Mouse (Mus musculus) liver, embryonic 15.5 days (tissue): Measurements from ENCODE around the gene Vps35l. TPM values are rescaled to one million over a fixed set of nuclear protein-coding genes. Genes with fewer than 3 reads are reported as not detected.
A peak's percentile ranks its signal among the peaks of the same experiment; 100 is the strongest.

Experiments used
- ATAC-seq: fragments of 200-750 bp; cut with Nextera tagmentation; 2 replicates; pipeline ENCODE4 v1.8.0; 2017; ENCODE audit warnings: moderate number of reproducible peaks, mild to moderate bottlenecking, moderate library complexity; ENCODE audit not compliant: insufficient read depth
- H3K27ac ChIP-seq: fragments of 300-500 bp; sonication (generic); replicated peaks from 2 replicates; pipeline ENCODE4 v1.5.1; 2015; ENCODE audit warnings: mild to moderate bottlenecking, inconsistent platforms
- H3K27me3 ChIP-seq: fragments of 300-500 bp; sonication (generic); 2 replicates; pipeline ENCODE4 v1.6.1; 2015; ENCODE audit warnings: mild to moderate bottlenecking, inconsistent platforms
- H3K36me3 ChIP-seq: fragments of 300-500 bp; sonication (generic); replicated peaks from 2 replicates; pipeline ENCODE4 v1.6.1; 2015; ENCODE audit warnings: moderate library complexity, mild to moderate bottlenecking, inconsistent platforms
- H3K4me1 ChIP-seq: fragments of 300-500 bp; sonication (generic); replicated peaks from 2 replicates; pipeline ENCODE4 v1.6.1; 2015; ENCODE audit warnings: inconsistent platforms
- H3K4me2 ChIP-seq: fragments of 300-500 bp; sonication (generic); 2 replicates; pipeline ENCODE4 v1.6.1; 2015; ENCODE audit warnings: moderate library complexity, mild to moderate bottlenecking, inconsistent platforms
- H3K4me3 ChIP-seq: fragments of 300-500 bp; sonication (generic); replicated peaks from 2 replicates; pipeline ENCODE4 v1.5.1; 2015; ENCODE audit warnings: mild to moderate bottlenecking, inconsistent platforms
- H3K9ac ChIP-seq: fragments of 300-500 bp; sonication (generic); 2 replicates; pipeline ENCODE4 v1.6.1; 2015; ENCODE audit warnings: moderate library complexity, mild to moderate bottlenecking, inconsistent platforms
- H3K9me3 ChIP-seq: fragments of 300-500 bp; sonication (generic); replicated peaks from 2 replicates; pipeline ENCODE4 v1.6.1; 2016; ENCODE audit warnings: inconsistent platforms
- WGBS: fragments of 180-500 bp; shearing (Covaris S2); methylation state at CpG from one replicate; pipeline ENCODE4 v1.1.7; 2015; ENCODE audit warnings: mixed read lengths; ENCODE audit not compliant: insufficient replicate concordance; 5-methylcytosine and 5-hydroxymethylcytosine counted together
- polyA plus RNA-seq: library from polyadenylated mRNA; unstranded; fragments of >200 nt; fragmentation: Nextera tagmentation; extraction: Ambion mirVana; gene quantifications from 2 replicates; pipeline ENCODE4 v1.2.1, GENCODE M21; 2015

Vps35l gene
- polyA plus RNA-seq: 32.9 and 34.0 TPM in 2 replicates

- Histone ChIP-seq H3K27me3 (no peaks in the 10 kb centered on the region), H3K4me3 (peak within 1 kb of the TSS; percentile 85), H3K4me1 (peaks cover 30% of the 10 kb centered on the region), H3K36me3 (peaks cover 17% of the 10 kb centered on the region), H3K9ac (peak within 1 kb of the TSS; percentile 72), H3K4me2 (peak within 1 kb of the TSS; percentile 85), H3K27ac (peak within 1 kb of the TSS; percentile 79), H3K9me3 (no peaks in the 10 kb centered on the region)
- 2% methylated on average over 16 of the region's 16 CpGs for WGBS
- ATAC-seq: peak; percentile 82
Observed at GRCm38 (mm10) chr7:118739975-118740531, at the start of gene Vps35l. Vps35l (plus strand) TSS chr7:118740226.

DNA sequence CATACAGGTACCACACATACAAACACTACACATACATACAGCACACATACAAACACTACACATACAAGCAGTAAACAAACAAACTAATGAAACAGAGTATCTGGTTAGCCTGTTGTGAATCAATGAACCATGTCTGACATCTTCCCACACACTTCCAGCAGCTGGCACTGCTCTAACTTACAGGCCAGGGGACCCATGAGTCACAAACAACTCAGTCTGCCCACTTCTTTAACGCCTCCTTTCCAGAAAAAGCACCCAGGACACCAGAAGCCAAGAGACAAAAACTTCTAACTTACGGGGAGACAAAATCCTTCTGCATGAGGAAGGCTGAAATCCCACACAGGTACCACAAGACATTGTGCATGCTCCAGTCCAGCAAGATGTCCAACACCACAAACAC is 48.7 kb upstream of the Vps35l start:
- Histone ChIP-seq H3K4me1 (no peaks in the 10 kb centered on the region), H3K4me3 (no peak overlapping the region), H3K27me3 (no peaks in the 10 kb centered on the region), H3K4me2 (no peak overlapping the region), H3K27ac (no peak overlapping the region), H3K9ac (no peak overlapping the region), H3K36me3 (peaks cover 88% of the 10 kb centered on the region), H3K9me3 (no peaks in the 10 kb centered on the region)
- ATAC-seq: no peak
- WGBS: 76% methylated on average over 2 of the region's 2 CpGs

DNA sequence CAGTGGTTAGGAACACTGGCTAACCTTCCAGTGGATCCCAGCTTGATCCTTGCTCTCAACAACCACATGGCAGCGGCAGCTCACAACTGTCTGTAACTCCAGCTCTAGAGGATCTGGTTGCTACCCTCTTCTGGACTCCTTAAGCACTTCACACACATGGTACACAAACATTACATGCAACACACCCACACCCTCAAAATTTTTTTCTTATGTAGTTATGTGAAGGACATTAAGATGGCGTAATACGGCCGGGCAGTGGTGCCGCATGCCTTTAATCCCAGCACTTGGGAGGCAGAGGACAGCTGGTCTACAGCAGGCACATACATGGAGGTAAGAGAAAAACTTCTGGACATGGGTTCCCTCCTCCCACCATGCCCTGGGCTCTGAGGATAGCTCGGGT is 43.9 kb upstream of the Vps35l start:
- Histone ChIP-seq H3K27me3 (no peaks in the 10 kb centered on the region), H3K4me2 (no peak overlapping the region), H3K27ac (no peak overlapping the region), H3K9me3 (no peaks in the 10 kb centered on the region), H3K4me3 (no peak overlapping the region), H3K4me1 (peaks cover 13% of the 10 kb centered on the region), H3K36me3 (peaks cover 83% of the 10 kb centered on the region), H3K9ac (no peak overlapping the region)
- no peak for ATAC-seq
- WGBS: 91% methylated on average over 6 of the region's 6 CpGs

GRCm38 (mm10) chr7:118697168-118697567 is 42.9 kb upstream of the Vps35l start:
- Histone ChIP-seq H3K9ac (no peak overlapping the region), H3K36me3 (peaks cover 80% of the 10 kb centered on the region), H3K27ac (no peak overlapping the region), H3K9me3 (no peaks in the 10 kb centered on the region), H3K27me3 (no peaks in the 10 kb centered on the region), H3K4me1 (peaks cover 19% of the 10 kb centered on the region), H3K4me3 (no peak overlapping the region), H3K4me2 (no peak overlapping the region)
- 59% methylated on average over 4 of the region's 4 CpGs for WGBS
- ATAC-seq: no peak

DNA sequence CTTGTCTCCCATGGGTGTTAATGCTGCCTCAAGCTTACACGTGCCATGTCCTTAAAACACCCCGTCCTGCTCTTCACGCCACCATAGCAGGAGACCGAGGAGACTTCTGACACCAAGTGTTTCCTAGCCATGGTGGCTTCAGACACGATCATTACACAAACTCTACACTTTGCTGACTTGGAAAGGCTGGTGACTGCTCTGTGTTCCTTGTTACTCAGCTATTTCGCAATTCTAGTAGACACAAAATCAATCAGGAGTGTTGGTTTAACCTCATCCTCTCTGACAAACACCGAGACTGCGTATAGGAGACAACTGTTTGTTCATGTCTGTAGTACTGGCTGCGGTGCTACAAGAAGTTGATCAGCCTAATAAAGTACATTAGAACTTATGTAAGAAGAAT is 41.1 kb upstream of the Vps35l start:
- Histone ChIP-seq H3K4me1 (peaks cover 37% of the 10 kb centered on the region), H3K27ac (no peak overlapping the region), H3K36me3 (peaks cover 69% of the 10 kb centered on the region), H3K9me3 (no peaks in the 10 kb centered on the region), H3K9ac (no peak overlapping the region), H3K27me3 (no peaks in the 10 kb centered on the region), H3K4me2 (peak overlapping the region; percentile 23), H3K4me3 (no peak overlapping the region)
- 76% methylated on average over 9 of the region's 9 CpGs for WGBS
- ATAC-seq: 0 out of 2 replicates have a peak, but pooled peaks have one; percentile 26

- Histone ChIP-seq H3K27ac (peak overlapping the region; percentile 92; the same call in 1 of the 2 replicates), H3K4me3 (peak overlapping the region; percentile 94; the same call in 1 of the 2 replicates), H3K4me2 (peak overlapping the region; percentile 91), H3K4me1 (peaks cover 65% of the 10 kb centered on the region), H3K27me3 (no peaks in the 10 kb centered on the region), H3K9me3 (no peaks in the 10 kb centered on the region), H3K36me3 (peaks cover 29% of the 10 kb centered on the region), H3K9ac (no peak overlapping the region)
- WGBS: 80% methylated on average over 15 of the region's 15 CpGs
- no peak for ATAC-seq
Observed at GRCm38 (mm10) chr7:118703144-118703561, 36.9 kb upstream of the Vps35l start.

DNA sequence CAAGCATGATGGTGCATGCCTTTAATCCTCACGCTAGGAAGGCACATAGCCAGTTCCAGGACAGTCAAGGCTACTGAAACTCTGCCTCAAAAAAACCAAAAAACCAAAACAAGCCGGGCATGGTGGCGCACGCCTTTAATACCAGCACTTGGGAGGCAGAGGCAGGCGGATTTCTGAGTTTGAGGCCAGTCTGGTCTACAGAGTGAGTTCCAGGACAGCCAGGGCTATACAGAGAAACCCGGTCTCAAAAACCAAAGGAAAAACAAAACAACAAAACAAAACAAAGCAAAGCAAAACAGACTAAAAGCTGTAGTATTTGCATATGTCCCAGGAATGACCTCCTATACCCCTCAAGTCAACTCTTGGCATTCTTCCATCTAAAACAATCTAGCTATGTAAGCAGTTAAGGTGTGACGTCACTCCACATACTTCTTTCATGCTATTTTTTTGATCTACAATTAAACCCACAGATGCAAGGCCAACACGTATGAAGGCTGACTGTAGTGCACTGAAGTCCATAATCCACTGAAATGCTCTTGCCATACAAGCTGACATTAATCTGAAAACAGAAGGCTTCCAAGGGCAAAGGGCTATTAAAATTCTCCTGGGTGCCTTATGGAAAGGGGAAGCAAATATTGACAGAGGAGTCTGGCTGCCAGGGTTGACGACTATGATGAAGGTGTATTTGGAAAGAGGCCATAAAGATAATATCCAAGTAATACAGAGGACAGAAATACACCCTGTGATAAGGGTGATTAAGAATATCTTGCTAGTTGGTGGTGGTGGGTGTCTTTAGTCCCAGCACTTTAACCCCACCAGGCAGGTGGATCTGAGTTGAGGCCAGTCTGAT is 35.8 kb upstream of the Vps35l start:
- Histone ChIP-seq H3K4me3 (peak overlapping the region; percentile 94), H3K4me2 (peak overlapping the region; percentile 91), H3K4me1 (peaks cover 57% of the 10 kb centered on the region), H3K9me3 (no peaks in the 10 kb centered on the region), H3K36me3 (peaks cover 18% of the 10 kb centered on the region), H3K27me3 (no peaks in the 10 kb centered on the region), H3K9ac (peak overlapping the region; percentile 91), H3K27ac (peak overlapping the region; percentile 92)
- 63% methylated on average over 9 of the region's 9 CpGs for WGBS
- ATAC-seq: 0 out of 2 replicates have a peak, but pooled peaks have one; percentile 7

DNA sequence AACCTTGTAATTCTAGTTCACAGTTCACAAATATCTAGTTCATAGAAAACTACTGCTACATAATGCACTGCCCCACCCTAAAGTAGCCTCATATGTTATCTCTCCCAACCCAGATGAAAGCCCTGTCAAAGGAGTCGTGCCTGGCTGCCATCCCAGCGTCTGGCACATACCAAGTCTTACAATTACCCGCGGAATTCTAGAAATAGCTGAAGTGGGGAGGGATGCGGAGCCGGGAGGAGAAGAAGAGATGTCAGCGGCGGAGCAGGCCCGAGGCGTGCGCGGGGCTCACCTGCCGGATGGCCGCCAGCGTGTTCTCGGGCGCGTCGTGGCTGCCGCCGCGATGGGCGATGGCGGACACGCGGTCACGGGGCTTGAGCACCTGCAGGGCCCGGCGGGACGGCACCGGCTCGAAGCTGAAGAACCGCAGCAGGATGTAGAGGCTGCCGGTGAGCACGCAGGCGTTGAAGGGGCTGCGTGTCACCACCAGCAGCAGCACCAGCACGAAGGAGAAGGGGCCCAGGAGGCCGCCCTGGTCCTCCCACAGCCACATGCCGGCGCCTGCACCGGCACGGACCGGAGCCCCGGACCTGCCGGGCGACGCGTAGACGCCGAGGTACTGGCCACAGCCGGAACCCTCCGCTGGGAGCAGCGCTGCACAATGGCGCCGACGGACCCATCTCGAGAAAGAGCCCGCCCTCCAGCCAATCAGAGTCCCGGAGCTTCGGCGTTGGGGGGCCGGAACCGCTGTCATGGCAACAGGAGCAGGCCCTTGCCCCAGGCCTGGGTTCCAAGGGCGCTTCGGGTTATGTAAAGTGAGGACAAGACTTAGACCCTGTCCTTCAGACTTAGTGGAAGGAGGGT is 34.7 kb upstream of the Vps35l start, which contains the start of gene Gde1:
Gene Gde1, minus strand, starts transcription at position 678 of the 861 bp plus-strand sequence.
- Histone ChIP-seq H3K36me3 (peaks cover 14% of the 10 kb centered on the region), H3K9me3 (no peaks in the 10 kb centered on the region), H3K27ac (peak within 1 kb of the TSS; percentile 92), H3K4me1 (peaks cover 53% of the 10 kb centered on the region), H3K4me2 (peak within 1 kb of the TSS; percentile 91), H3K27me3 (no peaks in the 10 kb centered on the region), H3K4me3 (peak within 1 kb of the TSS; percentile 94), H3K9ac (peak within 1 kb of the TSS; percentile 91)
- peak; percentile 86 for ATAC-seq
- WGBS: under 1% methylated on average over 66 of the region's 66 CpGs

DNA sequence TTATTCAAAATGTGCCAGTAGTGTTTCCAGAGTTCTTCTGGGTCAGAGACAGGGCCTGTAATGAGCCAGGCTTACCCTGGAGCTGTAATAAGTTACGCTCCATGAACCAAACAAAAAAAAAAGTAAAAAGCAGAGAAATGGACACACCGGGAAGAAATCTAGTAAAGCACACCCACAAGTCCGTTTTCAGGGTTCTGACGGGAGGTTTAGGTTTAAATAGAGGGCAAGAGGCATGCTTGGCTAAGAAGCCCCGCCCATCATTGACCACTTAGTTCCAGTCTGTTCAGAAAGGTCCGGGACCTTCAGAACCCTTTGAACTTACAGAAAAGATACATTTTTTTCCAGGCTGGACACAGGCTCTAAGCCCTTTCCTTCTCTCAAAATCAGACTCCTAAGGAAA is 34.0 kb upstream of the Vps35l start:
- Histone ChIP-seq H3K27ac (peak overlapping the region; percentile 92; the same call in 1 of the 2 replicates), H3K4me3 (peak overlapping the region; percentile 94), H3K27me3 (no peaks in the 10 kb centered on the region), H3K4me2 (peak overlapping the region; percentile 91), H3K4me1 (peaks cover 53% of the 10 kb centered on the region), H3K9me3 (no peaks in the 10 kb centered on the region), H3K36me3 (peaks cover 11% of the 10 kb centered on the region; the same call in 1 of the 2 replicates), H3K9ac (peak overlapping the region; percentile 91; the same call in 1 of the 2 replicates)
- no peak for ATAC-seq
- 42% methylated on average over 6 of the region's 6 CpGs for WGBS

DNA sequence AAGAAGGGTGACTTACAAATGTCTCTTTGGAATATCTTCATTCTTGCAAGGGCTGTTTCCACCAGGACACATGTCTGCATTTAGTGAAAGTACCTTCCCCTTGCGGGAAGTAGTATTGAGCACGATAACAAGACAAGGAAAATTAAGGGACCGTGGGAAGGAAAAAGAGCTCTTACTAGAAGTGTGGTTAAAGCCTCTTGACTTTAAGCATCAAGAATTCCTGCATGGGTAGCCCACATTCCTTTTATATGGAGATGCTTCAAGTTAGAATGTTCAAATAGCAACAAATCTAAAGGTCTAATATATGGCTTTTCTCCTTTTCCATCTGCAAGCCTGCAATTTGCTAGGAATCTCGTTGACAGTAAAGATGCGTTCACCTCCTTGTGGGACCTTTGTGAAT is 33.5 kb upstream of the Vps35l start:
- H3K9ac ChIP-seq: no peak overlapping the region
- peaks cover 11% of the 10 kb centered on the region; the same call in 1 of the 2 replicates for H3K36me3 ChIP-seq
- H3K4me3 ChIP-seq: no peak overlapping the region
- 78% methylated on average over 5 of the region's 5 CpGs for WGBS
- H3K4me1 ChIP-seq: peaks cover 53% of the 10 kb centered on the region
- H3K4me2 ChIP-seq: no peak overlapping the region
- no peaks in the 10 kb centered on the region for H3K27me3 ChIP-seq
- no peaks in the 10 kb centered on the region for H3K9me3 ChIP-seq
- ATAC-seq: no peak
- H3K27ac ChIP-seq: no peak overlapping the region
